Mouse (Mus musculus) olfactory bulb, adult 2 months (tissue): ENCODE measurements at regions not wholly inside any gene's neighbourhood (a gene's known extent, or its start where the extent isn't known, plus 50 kb on each side); places are given as distances from the start of the nearest gene placed in this dataset.

Experiments used
- H3K27ac ChIP-seq: fragments of 200-500 bp; 2 replicates; pipeline ENCODE4 v1.5.1; 2012; ENCODE audit warnings: low read depth, low read length; ENCODE audit not compliant: insufficient read depth
- H3K4me1 ChIP-seq: fragments of 200-500 bp; 2 replicates; pipeline ENCODE4 v1.6.1; 2012; ENCODE audit warnings: low read length; ENCODE audit not compliant: control insufficient read depth, insufficient read depth
- H3K4me3 ChIP-seq: fragments of 200-500 bp; 2 replicates; pipeline ENCODE4 v1.5.1; 2012; ENCODE audit warnings: mild to moderate bottlenecking, low read depth, low read length, moderate library complexity; ENCODE audit not compliant: insufficient read depth
- CTCF ChIP-seq: fragments of 200-500 bp; IDR thresholded peaks from 2 replicates; pipeline ENCODE4 v1.5.1; 2012; ENCODE audit warnings: low read depth, mild to moderate bottlenecking, low read length, moderate library complexity; ENCODE audit not compliant: insufficient read depth
- POLR2A ChIP-seq: fragments of 200-500 bp; IDR thresholded peaks from 2 replicates; pipeline ENCODE4 v1.6.1; 2012; ENCODE audit warnings: mild to moderate bottlenecking, low read depth, low read length, moderate library complexity; ENCODE audit not compliant: insufficient read depth
- WGBS: fragments of 180-500 bp; shearing (Covaris S2); methylation state at CpG from one replicate; pipeline ENCODE4 v1.1.7; 2018; 5-methylcytosine and 5-hydroxymethylcytosine counted together

GRCm38 (mm10) chr16:42586196-42586595, 245.7 kb upstream of the Gap43 start:
- H3K4me3 ChIP-seq: no peak overlapping the region
- no peak overlapping the region for H3K27ac ChIP-seq
- TF ChIP-seq CTCF: no peak
- TF ChIP-seq POLR2A: no peak
- no peaks in the 10 kb centered on the region for H3K4me1 ChIP-seq

DNA sequence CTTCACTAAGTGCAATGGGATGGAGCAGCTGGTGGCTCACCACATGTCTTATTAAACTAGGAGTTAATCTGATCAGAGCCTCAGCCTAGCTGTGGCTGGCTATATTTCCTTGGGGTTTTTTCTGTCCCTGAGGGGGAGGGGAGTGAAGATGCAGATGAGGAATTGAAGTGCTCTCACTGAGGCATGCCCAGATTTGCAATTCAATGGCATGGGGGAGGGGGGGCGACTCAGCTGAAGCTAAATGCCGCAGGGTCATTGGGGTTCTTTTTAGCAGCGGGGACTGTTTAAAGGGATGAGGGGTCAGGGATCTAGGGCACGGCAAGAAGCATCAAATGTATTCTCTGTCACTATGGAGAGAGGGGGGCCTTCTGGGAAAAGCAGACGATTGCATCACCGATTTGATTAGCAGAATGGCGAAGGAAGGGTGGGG, 235.1 kb upstream of the Gap43 start:
- WGBS: 11% methylated on average over 7 of the region's 7 CpGs
- no peak overlapping the region for H3K27ac ChIP-seq
- H3K4me3 ChIP-seq: no peak overlapping the region

DNA sequence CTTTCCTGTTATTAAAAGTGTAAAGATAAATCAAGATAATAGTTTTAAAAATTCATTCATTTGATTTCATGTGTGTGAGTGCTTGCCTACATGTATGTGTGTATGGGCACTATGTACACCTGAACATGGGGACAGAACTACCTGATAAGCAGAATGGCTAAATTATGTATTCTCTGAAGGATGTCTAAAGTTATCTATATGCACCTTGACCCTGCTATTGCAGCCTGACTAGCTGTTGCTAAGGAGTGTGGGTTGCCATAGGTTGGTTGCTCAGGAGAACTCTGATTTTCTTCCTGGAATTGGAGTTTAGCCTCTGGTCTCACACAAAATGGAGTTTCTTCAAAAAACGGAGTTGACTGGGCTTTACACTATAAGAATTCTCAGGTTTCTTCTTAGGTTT, 234.5 kb upstream of the Gap43 start:
- Histone ChIP-seq H3K27ac (no peak overlapping the region), H3K4me1 (peaks cover 3% of the 10 kb centered on the region), H3K4me3 (no peak overlapping the region)
- no peak for TF ChIP-seq POLR2A
- TF ChIP-seq CTCF: no peak
- WGBS: 34% methylated on average over 1 of the region's 1 CpGs

More for the DNA sequence above, 235.1 kb upstream of the Gap43 start:
- H3K4me1 ChIP-seq: peaks cover 3% of the 10 kb centered on the region
- no peak for TF ChIP-seq CTCF
- no peak for TF ChIP-seq POLR2A

DNA sequence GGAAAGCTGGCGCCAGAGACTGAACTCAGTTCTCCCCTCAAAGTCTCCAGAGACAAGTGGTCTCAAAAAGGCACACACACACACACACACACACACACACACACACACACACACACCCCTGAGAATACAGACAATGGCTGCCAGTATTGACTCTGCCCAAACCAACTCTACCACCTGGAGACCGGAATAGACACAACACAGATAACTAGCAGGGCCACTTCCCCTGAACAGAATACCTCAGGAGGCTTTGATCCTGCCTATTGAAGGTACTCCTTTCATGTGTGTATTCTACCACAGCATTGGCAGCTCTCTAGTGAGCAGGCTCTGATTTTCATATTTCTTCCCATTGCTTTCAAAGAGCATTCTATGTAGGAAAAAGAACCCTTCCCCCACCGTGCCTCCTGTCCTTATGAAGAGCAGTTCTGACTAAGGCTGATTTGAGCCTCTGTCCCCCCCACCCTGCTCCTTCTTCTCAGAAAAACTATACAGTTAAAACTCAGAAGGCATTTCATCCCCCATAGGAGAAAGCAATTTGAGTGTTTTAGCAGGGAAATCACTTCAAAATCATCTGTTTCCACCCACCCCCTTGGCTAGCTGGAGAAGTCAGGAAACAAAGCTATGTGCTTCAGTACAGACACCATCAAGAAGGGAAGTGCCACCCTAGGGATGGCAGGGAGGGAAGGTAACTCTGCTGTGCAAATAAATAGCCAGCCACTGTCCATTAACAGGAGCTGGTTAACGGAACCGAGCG, 230.0 kb upstream of the Gap43 start:
- Histone ChIP-seq H3K4me1 (0 out of 2 replicates have a peak, but pooled peaks cover under 1% of the 10 kb centered on the region), H3K27ac (no peak overlapping the region), H3K4me3 (no peak overlapping the region)
- TF ChIP-seq POLR2A (no peak), CTCF (no peak)
- WGBS: 73% methylated on average over 6 of the region's 6 CpGs

GRCm38 (mm10) chr16:42569335-42569734, 228.9 kb upstream of the Gap43 start:
- H3K27ac ChIP-seq: no peak overlapping the region
- TF ChIP-seq CTCF: no peak
- TF ChIP-seq POLR2A: no peak
- WGBS: 73% methylated on average over 2 of the region's 2 CpGs
- H3K4me3 ChIP-seq: no peak overlapping the region
- no peaks in the 10 kb centered on the region for H3K4me1 ChIP-seq

DNA sequence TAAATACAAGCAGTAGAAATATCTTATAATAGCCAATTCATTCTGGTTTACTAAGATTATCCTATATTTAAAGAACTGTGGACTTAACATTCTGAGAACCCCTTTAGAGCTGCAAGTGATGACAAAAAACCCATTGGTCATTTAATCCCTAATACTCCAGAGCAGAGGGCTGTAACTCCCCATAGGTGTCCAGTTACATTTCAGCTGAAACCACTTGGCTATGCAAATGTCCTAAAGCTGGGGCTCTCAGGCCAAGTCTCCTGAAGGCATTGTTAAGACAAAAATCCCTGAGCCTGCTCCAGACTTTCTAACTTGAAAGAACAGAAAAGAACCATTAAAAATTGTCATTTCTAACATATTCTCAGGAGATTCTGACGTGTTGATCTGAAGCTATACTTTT, 209.1 kb upstream of the Gap43 start:
- H3K4me3 ChIP-seq: no peak overlapping the region
- 88% methylated on average over 1 of the region's 1 CpGs for WGBS
- TF ChIP-seq CTCF (no peak), POLR2A (no peak)
- H3K27ac ChIP-seq: no peak overlapping the region
- H3K4me1 ChIP-seq: peaks cover 2% of the 10 kb centered on the region; the same call in 1 of the 2 replicates

DNA sequence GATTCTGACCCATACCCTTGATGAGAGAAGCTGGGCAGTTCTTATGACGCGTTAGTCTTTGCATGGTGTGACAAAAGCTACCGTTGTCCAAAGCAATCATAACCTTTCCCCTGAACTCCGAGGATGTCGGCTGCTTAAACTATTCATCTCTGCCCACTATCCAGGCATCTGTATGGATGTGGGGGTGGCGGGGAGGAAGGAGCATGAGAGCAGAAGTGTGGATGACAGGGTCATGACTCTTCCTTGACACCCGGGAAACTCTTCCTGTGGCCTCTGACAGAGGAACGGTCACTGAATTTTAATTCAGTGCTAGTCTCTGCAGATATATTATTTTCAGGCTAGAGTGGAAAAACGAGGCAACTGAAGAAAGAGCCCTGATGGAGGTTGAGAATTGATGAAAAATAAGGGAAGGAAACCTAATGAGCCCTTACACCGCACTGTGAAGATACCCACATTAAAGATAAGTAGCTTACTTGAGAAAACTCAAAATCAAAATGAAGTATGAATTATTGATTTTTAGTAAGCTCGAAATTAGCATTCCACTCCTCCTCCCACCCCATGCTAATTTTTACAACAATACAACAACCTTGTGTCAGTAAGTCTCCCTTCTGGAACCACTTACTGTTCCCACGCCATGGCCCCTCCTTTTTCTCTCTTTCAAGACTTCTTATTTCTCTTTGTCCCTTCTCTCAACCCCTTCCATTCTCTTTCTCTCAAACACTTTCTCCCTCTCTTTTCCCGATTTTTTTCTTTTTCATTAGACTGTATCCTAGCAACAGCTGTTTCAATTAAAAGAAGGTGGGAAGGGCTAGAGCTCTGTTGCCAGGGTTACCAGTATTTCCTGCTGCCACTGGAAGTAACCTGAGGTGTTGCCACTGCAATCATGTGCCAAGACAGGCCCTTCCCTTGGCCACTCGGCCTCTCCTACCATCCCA, 206.0 kb upstream of the Gap43 start:
- no peak overlapping the region for H3K27ac ChIP-seq
- TF ChIP-seq CTCF: no peak
- TF ChIP-seq POLR2A: no peak
- whole genome bisulfite sequencing: 49% methylated on average over 14 of the region's 14 CpGs

GRCm38 (mm10) chr16:42517321-42517720, 176.9 kb upstream of the Gap43 start:
- whole genome bisulfite sequencing: 88% methylated on average over 4 of the region's 4 CpGs

More for the DNA sequence above, 206.0 kb upstream of the Gap43 start:
- Histone ChIP-seq H3K4me1 (peaks cover 2% of the 10 kb centered on the region; the same call in 1 of the 2 replicates), H3K4me3 (no peak overlapping the region)

DNA sequence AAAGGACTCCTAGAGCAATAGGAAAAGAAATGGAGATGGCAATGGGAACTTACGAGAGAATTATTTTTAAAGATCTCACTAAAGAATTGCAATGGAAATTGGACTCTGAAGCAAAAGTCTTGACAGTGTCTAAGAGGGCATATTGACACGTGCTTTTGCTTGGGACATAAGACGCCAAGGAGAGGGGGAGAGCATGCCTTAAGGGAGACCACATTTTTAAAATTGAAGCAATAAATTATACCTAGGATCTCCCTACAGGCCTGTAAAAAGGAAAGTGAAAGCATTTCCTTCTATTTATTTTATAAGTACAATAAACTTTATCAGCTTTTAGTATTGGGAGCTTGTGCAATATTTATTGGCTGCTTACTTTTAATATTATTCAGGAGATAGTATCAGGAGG, 175.5 kb upstream of the Gap43 start:
- Histone ChIP-seq H3K27ac (no peak overlapping the region), H3K4me3 (no peak overlapping the region), H3K4me1 (no peaks in the 10 kb centered on the region)
- no peak for TF ChIP-seq CTCF
- no peak for TF ChIP-seq POLR2A
- WGBS: 89% methylated on average over 3 of the region's 3 CpGs

More at GRCm38 (mm10) chr16:42517321-42517720, 176.9 kb upstream of the Gap43 start:
- Histone ChIP-seq H3K27ac (no peak overlapping the region), H3K4me3 (no peak overlapping the region), H3K4me1 (no peaks in the 10 kb centered on the region)
- TF ChIP-seq POLR2A: no peak
- no peak for TF ChIP-seq CTCF
